Mouse (Mus musculus) neural tube, embryonic 13.5 days (tissue): Measurements from ENCODE around the gene Neu1. TPM values are rescaled to one million over a fixed set of nuclear protein-coding genes. Genes with fewer than 3 reads are reported as not detected.

ENCODE experiments used
- ATAC-seq: fragments of 200-750 bp; cut with Nextera tagmentation; 2 replicates; pipeline ENCODE4 v1.8.0; 2017; ENCODE audit warnings: low read depth, mild to moderate bottlenecking, moderate TSS enrichment, moderate library complexity
- H3K27ac ChIP-seq: fragments of 300-500 bp; sonication (generic); replicated peaks from 2 replicates; pipeline ENCODE4 v1.5.1; 2015; ENCODE audit warnings: moderate library complexity, mild to moderate bottlenecking, inconsistent platforms
- H3K27me3 ChIP-seq: fragments of 300-500 bp; sonication (generic); 2 replicates; pipeline ENCODE4 v1.6.1; 2015; ENCODE audit warnings: mild to moderate bottlenecking, inconsistent platforms
- H3K36me3 ChIP-seq: fragments of 300-500 bp; sonication (generic); 2 replicates; pipeline ENCODE4 v1.6.1; 2015; ENCODE audit warnings: mild to moderate bottlenecking, inconsistent platforms
- H3K4me1 ChIP-seq: fragments of 300-500 bp; sonication (generic); replicated peaks from 2 replicates; pipeline ENCODE4 v1.6.1; 2015; ENCODE audit warnings: inconsistent platforms
- H3K4me2 ChIP-seq: fragments of 300-500 bp; sonication (generic); 2 replicates; pipeline ENCODE4 v1.6.1; 2015; ENCODE audit warnings: inconsistent platforms, mild to moderate bottlenecking, moderate library complexity
- H3K4me3 ChIP-seq: fragments of 300-500 bp; sonication (generic); 2 replicates; pipeline ENCODE4 v1.5.1; 2015; ENCODE audit warnings: mild to moderate bottlenecking, inconsistent platforms
- H3K9ac ChIP-seq: fragments of 300-500 bp; sonication (generic); 2 replicates; pipeline ENCODE4 v1.6.1; 2015; ENCODE audit warnings: moderate library complexity, mild to moderate bottlenecking, inconsistent platforms
- H3K9me3 ChIP-seq: fragments of 300-500 bp; sonication (generic); 2 replicates; pipeline ENCODE4 v1.6.1; 2016; ENCODE audit warnings: inconsistent platforms
- WGBS: fragments of 180-500 bp; shearing (Covaris S2); methylation state at CpG from one replicate; pipeline ENCODE4 v1.1.7; 2015; 5-methylcytosine and 5-hydroxymethylcytosine counted together
- polyA plus RNA-seq: library from polyadenylated mRNA; unstranded; fragments of >200 nt; fragmentation: Nextera tagmentation; extraction: Ambion mirVana; gene quantifications from 2 replicates; pipeline ENCODE4 v1.2.1, GENCODE M21; 2015

Gene Neu1
- polyA plus RNA-seq, 1 experiment from 2014 or later: 30.6 TPM

DNA sequence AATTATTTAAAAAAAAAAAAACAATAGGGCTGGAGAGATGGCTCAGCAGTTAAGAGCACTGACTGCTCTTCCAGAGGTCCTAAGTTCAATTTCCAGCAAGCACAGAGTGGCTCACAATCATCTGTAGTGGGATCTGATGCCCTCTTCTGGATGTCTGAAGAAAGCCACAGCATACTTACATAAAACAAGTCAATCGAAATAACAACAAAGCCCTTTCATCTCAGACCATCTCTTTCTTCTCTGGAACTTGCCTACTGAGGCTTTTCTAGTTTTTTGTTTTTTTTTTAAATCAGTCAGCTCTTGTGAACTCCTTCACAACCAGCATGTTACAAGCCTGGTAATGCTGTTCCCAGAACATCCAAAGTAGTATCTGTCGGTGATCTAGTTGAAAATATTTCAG is 49.6 kb downstream of the Neu1 start:
- Histone ChIP-seq H3K4me1 (peaks cover 29% of the 10 kb centered on the region), H3K4me2 (peak overlapping the region; percentile 96), H3K9ac (peak overlapping the region; percentile 89), H3K4me3 (peak overlapping the region; percentile 75), H3K27ac (no peak overlapping the region), H3K27me3 (no peaks in the 10 kb centered on the region), H3K36me3 (peaks cover 8% of the 10 kb centered on the region), H3K9me3 (no peaks in the 10 kb centered on the region)
- 15% methylated on average over 2 of the region's 2 CpGs for WGBS
- no peak for ATAC-seq

GRCm38 (mm10) chr17:34981690-34982180 is 50.7 kb downstream of the Neu1 start, which contains the start of gene Lsm2:
Gene Lsm2, plus strand, starts transcription at chr17:34981862.
- Histone ChIP-seq H3K27me3 (no peaks in the 10 kb centered on the region), H3K9ac (peak within 1 kb of the TSS; percentile 89), H3K9me3 (no peaks in the 10 kb centered on the region), H3K4me1 (peaks cover 29% of the 10 kb centered on the region), H3K4me2 (peak within 1 kb of the TSS; percentile 96), H3K36me3 (peaks cover 17% of the 10 kb centered on the region), H3K27ac (peak within 1 kb of the TSS; percentile 98), H3K4me3 (peak within 1 kb of the TSS; percentile 75)
- ATAC-seq: peak; percentile 95
- WGBS: under 1% methylated on average over 58 of the region's 58 CpGs

DNA sequence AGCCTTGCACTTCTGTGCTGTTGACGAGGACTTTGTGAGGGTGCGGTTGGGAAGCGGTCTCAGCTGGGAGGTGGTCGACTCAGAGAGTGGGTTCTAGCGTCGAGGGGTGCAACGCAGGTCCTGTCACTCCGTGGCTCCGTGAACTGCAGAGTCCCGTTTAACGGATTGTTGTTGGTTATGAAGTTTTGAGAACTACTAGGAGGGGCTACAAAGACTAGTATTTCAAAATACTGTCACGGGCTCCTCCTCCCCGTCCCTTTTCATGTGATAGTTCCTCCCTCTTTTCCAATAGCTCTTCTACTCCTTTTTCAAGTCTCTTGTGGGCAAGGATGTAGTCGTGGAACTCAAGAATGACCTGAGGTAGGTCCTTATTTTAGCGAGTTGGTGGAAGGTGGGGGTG is 51.3 kb downstream of the Neu1 start:
- 0% methylated on average over 15 of the region's 15 CpGs for WGBS
- Histone ChIP-seq H3K9ac (peak overlapping the region; percentile 89), H3K4me2 (peak overlapping the region; percentile 96), H3K27me3 (no peaks in the 10 kb centered on the region), H3K9me3 (no peaks in the 10 kb centered on the region), H3K4me1 (peaks cover 29% of the 10 kb centered on the region), H3K27ac (peak overlapping the region; percentile 98), H3K36me3 (peaks cover 17% of the 10 kb centered on the region), H3K4me3 (peak overlapping the region; percentile 75)
- peak; percentile 34 for ATAC-seq

GRCm38 (mm10) chr17:34984218-34984617 is 53.2 kb downstream of the Neu1 start:
- Histone ChIP-seq H3K36me3 (peaks cover 22% of the 10 kb centered on the region), H3K27me3 (no peaks in the 10 kb centered on the region), H3K9ac (no peak overlapping the region), H3K4me1 (peaks cover 29% of the 10 kb centered on the region), H3K9me3 (no peaks in the 10 kb centered on the region), H3K27ac (no peak overlapping the region), H3K4me2 (no peak overlapping the region), H3K4me3 (no peak overlapping the region)
- 75% methylated on average over 2 of the region's 2 CpGs for WGBS
- ATAC-seq: no peak

Other genes with a start within 250 kb of the Neu1 start
- gene C4b, start 187.4 kb upstream of the Neu1 start, polyA plus RNA-seq: not detected in 2 replicates
- not detected in 2 replicates for gene Cyp21a1, start 126.7 kb upstream of the Neu1 start, polyA plus RNA-seq
- gene Stk19, start 94.3 kb upstream of the Neu1 start, polyA plus RNA-seq: 31.6 and 34.2 TPM in 2 replicates
- gene Dxo, start 94.2 kb upstream of the Neu1 start, polyA plus RNA-seq: 63.0 and 63.2 TPM in 2 replicates
- gene Skiv2l, start 81.0 kb upstream of the Neu1 start, polyA plus RNA-seq: 49.7 and 57.1 TPM in 2 replicates
- gene Nelfe, start 80.9 kb upstream of the Neu1 start, polyA plus RNA-seq: 81.6 and 90.5 TPM in 2 replicates
- gene Cfb, start 68.7 kb upstream of the Neu1 start, polyA plus RNA-seq: 1.8 and 2.9 TPM in 2 replicates
- gene Zbtb12, start 51.8 kb upstream of the Neu1 start, polyA plus RNA-seq: 9.5 and 10.4 TPM in 2 replicates
- gene Gm20547, start 49.2 kb upstream of the Neu1 start, polyA plus RNA-seq: not detected in 2 replicates
- gene C2, start 33.0 kb upstream of the Neu1 start, polyA plus RNA-seq: 0.99 and 2.1 TPM in 2 replicates
- 86.8 and 88.7 TPM in 2 replicates for gene Ehmt2, start 32.8 kb upstream of the Neu1 start, polyA plus RNA-seq
- not detected in 2 replicates for gene Slc44a4, start 16.8 kb upstream of the Neu1 start, polyA plus RNA-seq
- gene Hspa1b, start 28.0 kb downstream of the Neu1 start, polyA plus RNA-seq: 0.38 and 0.47 TPM in 2 replicates
- gene Gm20481, start 38.7 kb downstream of the Neu1 start, polyA plus RNA-seq: not detected in 2 replicates
- 6.0 and 6.3 TPM in 2 replicates for gene Hspa1a, start 40.9 kb downstream of the Neu1 start, polyA plus RNA-seq
- gene Hspa1l, start 41.5 kb downstream of the Neu1 start, polyA plus RNA-seq: 1.5 and 2.2 TPM in 2 replicates
- 99.4 and 99.8 TPM in 2 replicates for gene Lsm2, start 50.6 kb downstream of the Neu1 start, polyA plus RNA-seq
- 57.9 and 58.2 TPM in 2 replicates for gene Vars, start 69.7 kb downstream of the Neu1 start, polyA plus RNA-seq
- 0.17 and 0.18 TPM in 2 replicates for gene Vwa7, start 85.3 kb downstream of the Neu1 start, polyA plus RNA-seq
- 2.5 and 2.6 TPM in 2 replicates for gene Sapcd1, start 96.8 kb downstream of the Neu1 start, polyA plus RNA-seq
- gene Msh5, start 115.5 kb downstream of the Neu1 start, polyA plus RNA-seq: 2.8 and 3.1 TPM in 2 replicates
- 132 and 145 TPM in 2 replicates for gene Clic1, start 118.7 kb downstream of the Neu1 start, polyA plus RNA-seq
- gene Ddah2, start 127.8 kb downstream of the Neu1 start, polyA plus RNA-seq: 417 and 431 TPM in 2 replicates
- 0.54 TPM in 1 of 2 replicates, not detected in the other for gene Ly6g6c, start 134.1 kb downstream of the Neu1 start, polyA plus RNA-seq
- 0.28 and 0.38 TPM in 2 replicates for gene Mpig6b, start 134.9 kb downstream of the Neu1 start, polyA plus RNA-seq
- gene Ly6g6e, start 145.6 kb downstream of the Neu1 start, polyA plus RNA-seq: 0.46 and 0.55 TPM in 2 replicates
- gene Ly6g6d, start 146.8 kb downstream of the Neu1 start, polyA plus RNA-seq: 0.95 and 1.8 TPM in 2 replicates
- 0.44 and 0.68 TPM in 2 replicates for gene Ly6g6f, start 154.4 kb downstream of the Neu1 start, polyA plus RNA-seq
- 98.2 and 104 TPM in 2 replicates for gene Abhd16a, start 158.0 kb downstream of the Neu1 start, polyA plus RNA-seq
- not detected in 2 replicates for gene Ly6g5c, start 177.0 kb downstream of the Neu1 start, polyA plus RNA-seq
- gene Ly6g5b, start 184.2 kb downstream of the Neu1 start, polyA plus RNA-seq: 1.4 and 1.7 TPM in 2 replicates
- gene Gpank1, start 190.2 kb downstream of the Neu1 start, polyA plus RNA-seq: 20.9 and 25.5 TPM in 2 replicates
- gene Csnk2b, start 190.8 kb downstream of the Neu1 start, polyA plus RNA-seq: 333 and 339 TPM in 2 replicates
- 8.9 and 10.6 TPM in 2 replicates for gene D17H6S53E, start 195.1 kb downstream of the Neu1 start, polyA plus RNA-seq
- gene Apom, start 200.8 kb downstream of the Neu1 start, polyA plus RNA-seq: 0.61 and 0.77 TPM in 2 replicates
- 67.1 and 75.0 TPM in 2 replicates for gene Bag6, start 203.9 kb downstream of the Neu1 start, polyA plus RNA-seq
- 178 and 185 TPM in 2 replicates for gene Prrc2a, start 233.6 kb downstream of the Neu1 start, polyA plus RNA-seq
- 11.4 and 12.7 TPM in 2 replicates for gene Aif1, start 244.8 kb downstream of the Neu1 start, polyA plus RNA-seq